Mouse (Mus musculus) E14TG2a.4 (cell line): ENCODE data around the gene Utp14a.
"Not testable (repeated sequence)": the region's sequence is repeated elsewhere in the genome, so short reads cannot be mapped to it uniquely, and the experiment has no call there.

Source experiments
- H3K27me3 ChIP-seq: 2 replicates; pipeline ENCODE4 v1.6.1; 2014; ENCODE audit warnings: low read length, control low read depth; ENCODE audit not compliant: insufficient read depth
- H3K36me3 ChIP-seq: 2 replicates; pipeline ENCODE4 v1.6.1; 2014; ENCODE audit warnings: low read length, control low read depth; ENCODE audit not compliant: insufficient read depth
- H3K4me1 ChIP-seq: replicated peaks from 2 replicates; pipeline ENCODE4 v1.6.1; 2014; ENCODE audit warnings: low read depth, low read length, control low read depth
- H3K4me3 ChIP-seq: replicated peaks from 2 replicates; pipeline ENCODE4 v1.5.1; 2014; ENCODE audit warnings: mild to moderate bottlenecking, low read length
- H3K9me3 ChIP-seq: 2 replicates; pipeline ENCODE4 v1.6.1; 2014; ENCODE audit warnings: low read length, control low read depth
- CTCF ChIP-seq: conservative IDR thresholded peaks from 2 replicates; pipeline ENCODE4 v1.5.1; 2014; ENCODE audit warnings: low read length
- NANOG ChIP-seq: IDR thresholded peaks from 2 replicates; pipeline ENCODE4 v1.6.1; 2014; ENCODE audit warnings: borderline replicate concordance, low read length, mixed read lengths
- POU5F1 ChIP-seq: IDR thresholded peaks from 2 replicates; pipeline ENCODE4 v1.6.1; 2014; ENCODE audit warnings: low read length, borderline replicate concordance

Gene Utp14a

GRCm38 (mm10) chrX:48256468-48257007 lies at the start of gene Utp14a:
Utp14a (plus strand) TSS chrX:48256862.
- H3K36me3 ChIP-seq, result peaks cover 35% of the 10 kb centered on the region
- no peaks in the 10 kb centered on the region for H3K27me3 ChIP-seq
- peak within 1 kb of the TSS; percentile 87 for H3K4me3 ChIP-seq
- peaks cover 20% of the 10 kb centered on the region for H3K4me1 ChIP-seq
- peaks cover 4% of the 10 kb centered on the region for H3K9me3 ChIP-seq
- TF ChIP-seq POU5F1 (no peak), CTCF (no peak), NANOG (no peak)

GRCm38 (mm10) chrX:48207761-48208487 lies 48.7 kb upstream of the Utp14a start:
- H3K4me3 ChIP-seq, result peak overlapping the region; percentile 83
- no peaks in the 10 kb centered on the region for H3K27me3 ChIP-seq
- H3K36me3 ChIP-seq, result peaks cover 8% of the 10 kb centered on the region
- no peaks in the 10 kb centered on the region for H3K9me3 ChIP-seq
- TF ChIP-seq CTCF (no peak), NANOG (no peak), POU5F1 (no peak)
- peaks cover 15% of the 10 kb centered on the region for H3K4me1 ChIP-seq

- TF ChIP-seq CTCF, result no peak
- TF ChIP-seq POU5F1, result no peak
- TF ChIP-seq NANOG, result no peak
- Histone ChIP-seq H3K9me3 (no peaks in the 10 kb centered on the region), H3K4me3 (peak within 1 kb of the TSS; percentile 83), H3K4me1 (peaks cover 11% of the 10 kb centered on the region), H3K27me3 (no peaks in the 10 kb centered on the region), H3K36me3 (peaks cover 8% of the 10 kb centered on the region)
These were observed 48.0 kb upstream of the Utp14a start, which contains the start of gene Zdhhc9 for GRCm38 (mm10) chrX:48208519-48209185. Zdhhc9 (minus strand) TSS chrX:48208878.

- not testable (repeated sequence) for H3K36me3 ChIP-seq, H3K4me3 ChIP-seq, H3K27me3 ChIP-seq, H3K9me3 ChIP-seq
- H3K4me1 ChIP-seq, result peaks cover 11% of the 10 kb centered on the region
These were observed 46.9 kb upstream of the Utp14a start for GRCm38 (mm10) chrX:48209746-48210145.

- H3K36me3 ChIP-seq, result no peaks in the 10 kb centered on the region
- H3K27me3 ChIP-seq, result no peaks in the 10 kb centered on the region
- H3K9me3 ChIP-seq, result no peaks in the 10 kb centered on the region
- H3K4me1 ChIP-seq, result peaks cover 15% of the 10 kb centered on the region
- TF ChIP-seq CTCF (no peak), POU5F1 (no peak), NANOG (no peak)
- H3K4me3 ChIP-seq, result no peak overlapping the region
These were observed 37.2 kb upstream of the Utp14a start for GRCm38 (mm10) chrX:48219468-48219867.

- H3K27me3 ChIP-seq, result no peaks in the 10 kb centered on the region
- peak; percentile 46; the same call in 1 of the 2 replicates for TF ChIP-seq NANOG
- no peak for TF ChIP-seq CTCF
- peak; percentile 82; the same call in 1 of the 2 replicates for TF ChIP-seq POU5F1
These were observed 34.0 kb upstream of the Utp14a start for GRCm38 (mm10) chrX:48222706-48223105.

GRCm38 (mm10) chrX:48226225-48226624 lies 30.4 kb upstream of the Utp14a start:
- H3K27me3 ChIP-seq, result no peaks in the 10 kb centered on the region
- no peak overlapping the region for H3K4me3 ChIP-seq
- no peaks in the 10 kb centered on the region for H3K36me3 ChIP-seq
- H3K4me1 ChIP-seq, result peaks cover 15% of the 10 kb centered on the region
- no peaks in the 10 kb centered on the region for H3K9me3 ChIP-seq
- no peak for TF ChIP-seq CTCF

More at GRCm38 (mm10) chrX:48222706-48223105, 34.0 kb upstream of the Utp14a start:
- Histone ChIP-seq H3K36me3 (no peaks in the 10 kb centered on the region), H3K9me3 (no peaks in the 10 kb centered on the region), H3K4me1 (peaks cover 15% of the 10 kb centered on the region), H3K4me3 (no peak overlapping the region)

- TF ChIP-seq POU5F1 (no peak), NANOG (no peak), CTCF (no peak)
- Histone ChIP-seq H3K9me3 (no peaks in the 10 kb centered on the region), H3K4me3 (no peak overlapping the region), H3K4me1 (peaks cover 23% of the 10 kb centered on the region), H3K36me3 (no peaks in the 10 kb centered on the region), H3K27me3 (no peaks in the 10 kb centered on the region)
These were observed 22.2 kb upstream of the Utp14a start for GRCm38 (mm10) chrX:48234417-48234816.

- Histone ChIP-seq H3K9me3 (peaks cover 4% of the 10 kb centered on the region), H3K36me3 (peaks cover 29% of the 10 kb centered on the region), H3K4me3 (peak overlapping the region; percentile 87), H3K27me3 (no peaks in the 10 kb centered on the region), H3K4me1 (peaks cover 26% of the 10 kb centered on the region)
- TF ChIP-seq POU5F1 (no peak), CTCF (no peak), NANOG (no peak)
These were observed 733 bp upstream of the Utp14a start for GRCm38 (mm10) chrX:48255830-48256428.
